Mouse (Mus musculus): ENCODE data around the gene AC109138.7. TPM values are rescaled to one million over a fixed set of nuclear protein-coding genes. Genes with fewer than 3 reads are reported as not detected.

Gene AC109138.7
- polyA plus RNA-seq, 1 experiment: not detected

- no peak overlapping the region for H3K27ac ChIP-seq (ENCODE audit: control insufficient read depth, insufficient read depth, low read length)
- no peaks in the 10 kb centered on the region for H3K36me3 ChIP-seq (ENCODE audit: control insufficient read depth, insufficient read depth, low read length)
- peaks cover 27% of the 10 kb centered on the region for H3K27me3 ChIP-seq (ENCODE audit: control insufficient read depth, insufficient read depth, low read length)
- peaks cover 49% of the 10 kb centered on the region for H3K4me1 ChIP-seq (replicated peaks; ENCODE audit: control insufficient read depth, insufficient read depth, low read length)
- WGBS: 41% methylated on average over 14 of the region's 14 CpGs
- TF ChIP-seq CTCF (IDR thresholded peaks at IDR 0.05; ENCODE audit: borderline replicate concordance, control insufficient read depth, extremely low read depth, insufficient read depth, low read length, poor library complexity) (no peak), POLR2A (IDR thresholded peaks at IDR 0.05; ENCODE audit: control insufficient read depth, extremely low read depth, insufficient read depth, low read length, poor library complexity) (no peak)
- no peak overlapping the region for H3K4me3 ChIP-seq (ENCODE audit: control insufficient read depth, insufficient read depth, low read length)
- DNase-seq: no peak
Measured at GRCm38 (mm10) chr19:4216041-4216685, 2.0 kb downstream of the AC109138.7 start.

GRCm38 (mm10) chr19:4217140-4217539 lies 3.0 kb downstream of the AC109138.7 start:
- no peak overlapping the region for H3K4me3 ChIP-seq (ENCODE audit: control insufficient read depth, insufficient read depth, low read length)
- 65% methylated on average over 5 of the region's 5 CpGs for WGBS
- peaks cover 27% of the 10 kb centered on the region for H3K27me3 ChIP-seq (ENCODE audit: control insufficient read depth, insufficient read depth, low read length)
- no peak for TF ChIP-seq POLR2A (IDR thresholded peaks at IDR 0.05; ENCODE audit: control insufficient read depth, extremely low read depth, insufficient read depth, low read length, poor library complexity)
- no peak for TF ChIP-seq CTCF (IDR thresholded peaks at IDR 0.05; ENCODE audit: borderline replicate concordance, control insufficient read depth, extremely low read depth, insufficient read depth, low read length, poor library complexity)
- H3K4me1 ChIP-seq (replicated peaks; ENCODE audit: control insufficient read depth, insufficient read depth, low read length): peaks cover 58% of the 10 kb centered on the region
- no peak overlapping the region for H3K27ac ChIP-seq (ENCODE audit: control insufficient read depth, insufficient read depth, low read length)
- no peaks in the 10 kb centered on the region for H3K36me3 ChIP-seq (ENCODE audit: control insufficient read depth, insufficient read depth, low read length)
- DNase-seq: no peak

GRCm38 (mm10) chr19:4217855-4218254 lies 3.7 kb downstream of the AC109138.7 start:
- no peak for DNase-seq
- H3K27ac ChIP-seq (ENCODE audit: control insufficient read depth, insufficient read depth, low read length): no peak overlapping the region
- H3K4me1 ChIP-seq (replicated peaks; ENCODE audit: control insufficient read depth, insufficient read depth, low read length): peaks cover 63% of the 10 kb centered on the region
- 80% methylated on average over 3 of the region's 3 CpGs for WGBS
- no peaks in the 10 kb centered on the region for H3K36me3 ChIP-seq (ENCODE audit: control insufficient read depth, insufficient read depth, low read length)
- H3K27me3 ChIP-seq (ENCODE audit: control insufficient read depth, insufficient read depth, low read length): peaks cover 27% of the 10 kb centered on the region
- TF ChIP-seq CTCF (IDR thresholded peaks at IDR 0.05; ENCODE audit: borderline replicate concordance, control insufficient read depth, extremely low read depth, insufficient read depth, low read length, poor library complexity): no peak
- no peak for TF ChIP-seq POLR2A (IDR thresholded peaks at IDR 0.05; ENCODE audit: control insufficient read depth, extremely low read depth, insufficient read depth, low read length, poor library complexity)
- no peak overlapping the region for H3K4me3 ChIP-seq (ENCODE audit: control insufficient read depth, insufficient read depth, low read length)

- peaks cover 25% of the 10 kb centered on the region for H3K27me3 ChIP-seq (ENCODE audit: control insufficient read depth, insufficient read depth, low read length)
- TF ChIP-seq POLR2A (IDR thresholded peaks at IDR 0.05; ENCODE audit: control insufficient read depth, extremely low read depth, insufficient read depth, low read length, poor library complexity) (no peak), CTCF (IDR thresholded peaks at IDR 0.05; ENCODE audit: borderline replicate concordance, control insufficient read depth, extremely low read depth, insufficient read depth, low read length, poor library complexity) (no peak)
- peaks cover 59% of the 10 kb centered on the region for H3K4me1 ChIP-seq (replicated peaks; ENCODE audit: control insufficient read depth, insufficient read depth, low read length)
- no peak for DNase-seq
- no peak overlapping the region for H3K27ac ChIP-seq (ENCODE audit: control insufficient read depth, insufficient read depth, low read length)
- WGBS: 18% methylated on average over 11 of the region's 11 CpGs
- H3K36me3 ChIP-seq (ENCODE audit: control insufficient read depth, insufficient read depth, low read length): no peaks in the 10 kb centered on the region
- H3K4me3 ChIP-seq (ENCODE audit: control insufficient read depth, insufficient read depth, low read length): no peak overlapping the region
Measured at GRCm38 (mm10) chr19:4218293-4218692, 4.1 kb downstream of the AC109138.7 start.

GRCm38 (mm10) chr19:4218784-4219183 lies 4.6 kb downstream of the AC109138.7 start:
- peaks cover 54% of the 10 kb centered on the region for H3K4me1 ChIP-seq (replicated peaks; ENCODE audit: control insufficient read depth, insufficient read depth, low read length)
- peaks cover 20% of the 10 kb centered on the region for H3K27me3 ChIP-seq (ENCODE audit: control insufficient read depth, insufficient read depth, low read length)
- H3K36me3 ChIP-seq (ENCODE audit: control insufficient read depth, insufficient read depth, low read length): no peaks in the 10 kb centered on the region
- H3K27ac ChIP-seq (ENCODE audit: control insufficient read depth, insufficient read depth, low read length): no peak overlapping the region
- H3K4me3 ChIP-seq (ENCODE audit: control insufficient read depth, insufficient read depth, low read length): no peak overlapping the region
- WGBS: 3% methylated on average over 1 of the region's 1 CpGs
- no peak for TF ChIP-seq POLR2A (IDR thresholded peaks at IDR 0.05; ENCODE audit: control insufficient read depth, extremely low read depth, insufficient read depth, low read length, poor library complexity)
- TF ChIP-seq CTCF (IDR thresholded peaks at IDR 0.05; ENCODE audit: borderline replicate concordance, control insufficient read depth, extremely low read depth, insufficient read depth, low read length, poor library complexity): no peak
- DNase-seq: no peak

GRCm38 (mm10) chr19:4219943-4220342 lies 5.8 kb downstream of the AC109138.7 start:
- WGBS: 77% methylated on average over 6 of the region's 6 CpGs
- H3K27me3 ChIP-seq (ENCODE audit: control insufficient read depth, insufficient read depth, low read length): peaks cover 12% of the 10 kb centered on the region

More at GRCm38 (mm10) chr19:4219943-4220342, 5.8 kb downstream of the AC109138.7 start:
- TF ChIP-seq POLR2A (IDR thresholded peaks at IDR 0.05; ENCODE audit: control insufficient read depth, extremely low read depth, insufficient read depth, low read length, poor library complexity) (no peak), CTCF (IDR thresholded peaks at IDR 0.05; ENCODE audit: borderline replicate concordance, control insufficient read depth, extremely low read depth, insufficient read depth, low read length, poor library complexity) (no peak)
- no peak for DNase-seq
- H3K27ac ChIP-seq (ENCODE audit: control insufficient read depth, insufficient read depth, low read length): no peak overlapping the region
- peaks cover 45% of the 10 kb centered on the region for H3K4me1 ChIP-seq (replicated peaks; ENCODE audit: control insufficient read depth, insufficient read depth, low read length)
- no peaks in the 10 kb centered on the region for H3K36me3 ChIP-seq (ENCODE audit: control insufficient read depth, insufficient read depth, low read length)
- H3K4me3 ChIP-seq (ENCODE audit: control insufficient read depth, insufficient read depth, low read length): no peak overlapping the region
